Mouse (Mus musculus): ENCODE measurements around the gene 4930524J08Rik. TPM values are rescaled to one million over a fixed set of nuclear protein-coding genes. Genes with fewer than 3 reads are reported as not detected.

4930524J08Rik gene
- polyA plus RNA-seq, 1 experiment from 2014 or later: 3.4 TPM

GRCm38 (mm10) chr5:100006324-100007039 is 27.6 kb downstream of the 4930524J08Rik start:
- no peak overlapping the region for H3K4me2 ChIP-seq (replicated peaks)
- no peak overlapping the region for H3K4me3 ChIP-seq (replicated peaks)
- no peaks in the 10 kb centered on the region for H3K9me3 ChIP-seq
- no peaks in the 10 kb centered on the region for H3K4me1 ChIP-seq (replicated peaks)
- H3K9ac ChIP-seq (replicated peaks): no peak overlapping the region
- no peak overlapping the region for H3K27ac ChIP-seq
- no peak for ATAC-seq
- no peaks in the 10 kb centered on the region for H3K27me3 ChIP-seq
- H3K36me3 ChIP-seq: no peaks in the 10 kb centered on the region
- WGBS: 90% methylated on average over 4 of the region's 4 CpGs

GRCm38 (mm10) chr5:100007040-100007375 is 28.1 kb downstream of the 4930524J08Rik start:
- Histone ChIP-seq H3K36me3 (no peaks in the 10 kb centered on the region), H3K9ac (replicated peaks) (no peak overlapping the region), H3K4me1 (replicated peaks) (no peaks in the 10 kb centered on the region), H3K27ac (no peak overlapping the region), H3K27me3 (no peaks in the 10 kb centered on the region), H3K9me3 (no peaks in the 10 kb centered on the region), H3K4me2 (replicated peaks) (no peak overlapping the region), H3K4me3 (replicated peaks) (no peak overlapping the region)
- WGBS: 78% methylated on average over 4 of the region's 4 CpGs
- ATAC-seq: no peak

GRCm38 (mm10) chr5:100008485-100008884 is 29.6 kb downstream of the 4930524J08Rik start:
- H3K4me2 ChIP-seq (replicated peaks): no peak overlapping the region
- no peaks in the 10 kb centered on the region for H3K4me1 ChIP-seq (replicated peaks)
- no peak for ATAC-seq
- H3K9ac ChIP-seq (replicated peaks): no peak overlapping the region
- H3K36me3 ChIP-seq: no peaks in the 10 kb centered on the region
- H3K27ac ChIP-seq: no peak overlapping the region
- H3K4me3 ChIP-seq (replicated peaks): no peak overlapping the region
- no peaks in the 10 kb centered on the region for H3K9me3 ChIP-seq
- WGBS: 54% methylated on average over 3 of the region's 3 CpGs
- no peaks in the 10 kb centered on the region for H3K27me3 ChIP-seq

- WGBS: 93% methylated on average over 9 of the region's 9 CpGs
- no peak overlapping the region for H3K27ac ChIP-seq
These were observed 33.7 kb downstream of the 4930524J08Rik start for GRCm38 (mm10) chr5:100012599-100012998.

GRCm38 (mm10) chr5:100020089-100020488 is 41.2 kb downstream of the 4930524J08Rik start:
- no peaks in the 10 kb centered on the region for H3K4me1 ChIP-seq (replicated peaks)
- H3K4me3 ChIP-seq (replicated peaks): no peak overlapping the region
- H3K9ac ChIP-seq (replicated peaks): no peak overlapping the region
- no peaks in the 10 kb centered on the region for H3K27me3 ChIP-seq
- no peak overlapping the region for H3K27ac ChIP-seq
- H3K9me3 ChIP-seq: no peaks in the 10 kb centered on the region
- H3K4me2 ChIP-seq (replicated peaks): no peak overlapping the region
- no peaks in the 10 kb centered on the region for H3K36me3 ChIP-seq
- no peak for ATAC-seq

More at GRCm38 (mm10) chr5:100012599-100012998, 33.7 kb downstream of the 4930524J08Rik start:
- Histone ChIP-seq H3K4me3 (replicated peaks) (no peak overlapping the region), H3K4me1 (replicated peaks) (no peaks in the 10 kb centered on the region), H3K9ac (replicated peaks) (no peak overlapping the region), H3K9me3 (no peaks in the 10 kb centered on the region), H3K36me3 (no peaks in the 10 kb centered on the region), H3K27me3 (no peaks in the 10 kb centered on the region), H3K4me2 (replicated peaks) (no peak overlapping the region)
- ATAC-seq: no peak

- WGBS: 76% methylated on average over 5 of the region's 5 CpGs
- H3K9me3 ChIP-seq: no peaks in the 10 kb centered on the region
- no peak overlapping the region for H3K4me3 ChIP-seq (replicated peaks)
- no peaks in the 10 kb centered on the region for H3K4me1 ChIP-seq (replicated peaks)
- no peak overlapping the region for H3K9ac ChIP-seq (replicated peaks)
- no peaks in the 10 kb centered on the region for H3K36me3 ChIP-seq
- H3K27ac ChIP-seq: no peak overlapping the region
- H3K4me2 ChIP-seq (replicated peaks): no peak overlapping the region
- no peaks in the 10 kb centered on the region for H3K27me3 ChIP-seq
- no peak for ATAC-seq
These were observed 45.5 kb downstream of the 4930524J08Rik start for GRCm38 (mm10) chr5:100024403-100024802.

- Histone ChIP-seq H3K4me1 (replicated peaks) (no peaks in the 10 kb centered on the region), H3K27ac (no peak overlapping the region), H3K9me3 (no peaks in the 10 kb centered on the region), H3K4me3 (replicated peaks) (no peak overlapping the region), H3K4me2 (replicated peaks) (no peak overlapping the region), H3K27me3 (no peaks in the 10 kb centered on the region), H3K9ac (replicated peaks) (no peak overlapping the region), H3K36me3 (no peaks in the 10 kb centered on the region)
- 89% methylated on average over 1 of the region's 1 CpGs for WGBS
- no peak for ATAC-seq
These were observed 46.0 kb downstream of the 4930524J08Rik start for GRCm38 (mm10) chr5:100024868-100025267.

Other genes with a start within 250 kb of the 4930524J08Rik start
- 61.3 and 69.2 TPM in 2 replicates for gene Rasgef1b, start 250.0 kb upstream of the 4930524J08Rik start, polyA plus RNA-seq (2015; fragmentation: Nextera tagmentation; extraction: Ambion mirVana)
- 0.86 and 0.95 TPM in 2 replicates for gene Vamp9, start 72.8 kb upstream of the 4930524J08Rik start, polyA plus RNA-seq (2015; fragmentation: Nextera tagmentation; extraction: Ambion mirVana)
- 135 and 217 TPM in 2 replicates for gene Hnrnpd, start 123 bp upstream of the 4930524J08Rik start, polyA plus RNA-seq (2015; fragmentation: Nextera tagmentation; extraction: Ambion mirVana)
- gene Hnrnpdl, start 60.6 kb downstream of the 4930524J08Rik start, polyA plus RNA-seq (2015; fragmentation: Nextera tagmentation; extraction: Ambion mirVana): 270 and 276 TPM in 2 replicates
- gene Enoph1, start 60.9 kb downstream of the 4930524J08Rik start, polyA plus RNA-seq (2015; fragmentation: Nextera tagmentation; extraction: Ambion mirVana): 39.4 and 40.5 TPM in 2 replicates
- gene Tmem150c, start 180.7 kb downstream of the 4930524J08Rik start, polyA plus RNA-seq (2015; fragmentation: Nextera tagmentation; extraction: Ambion mirVana): 17.7 and 22.1 TPM in 2 replicates